12 mouse cellular contexts compared by ENCODE assay signal in the genomic region with DNA sequence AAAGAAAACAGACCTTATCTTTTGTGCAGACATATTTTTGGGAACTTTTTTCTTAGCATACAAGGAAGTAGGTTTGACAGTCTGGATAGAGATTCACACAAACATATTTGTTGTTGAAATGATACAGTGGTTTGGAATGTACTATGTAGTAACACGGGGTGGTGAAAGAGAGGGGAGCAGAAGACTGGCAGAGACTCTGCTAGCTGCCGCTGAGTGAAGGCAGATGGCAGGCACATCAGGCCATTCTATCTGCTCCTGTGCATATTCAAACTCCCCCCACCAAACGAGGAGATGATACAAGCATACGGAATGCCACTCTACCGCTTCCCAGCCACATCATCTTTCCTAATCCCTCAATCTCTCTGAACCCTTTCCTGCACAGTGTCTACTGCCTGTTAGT.
DNase-seq lines count a peak whose midpoint lies in the region; ATAC-seq and TF ChIP-seq lines count a peak whose summit lies in the region.
"Had no signal": no experiment of that assay in that cellular context is flagged by ENCODE, and none has a peak within 500 bp of the region (broad histone marks: within the 10 kb centered on the region; RNA-seq: fewer than 3 reads in every experiment).

No protein-coding gene starts in this region.

- no peak for TF ChIP-seq CTCF in brain, embryonic 14.5 days (IDR thresholded peaks at IDR 0.05; ENCODE audit: borderline replicate concordance, extremely low read depth, insufficient read depth, insufficient read length)

- no peak for TF ChIP-seq POLR2A in brain, embryonic 14.5 days (IDR thresholded peaks at IDR 0.05; ENCODE audit: borderline replicate concordance, extremely low read depth, insufficient read depth, insufficient read length, poor library complexity, severe bottlenecking)

- ATAC-seq in erythroid progenitor cell, adult 5-6 weeks (replicated peaks; ENCODE audit: low FRiP score, poor library complexity, severe bottlenecking), result no peak
- ATAC-seq: hindbrain, embryonic 16.5 days had no signal

- peak; percentile 4 for DNase-seq in layer of hippocampus, adult 11-12 months (ENCODE audit: low spot score)
- no peak for DNase-seq in layer of hippocampus, postnatal 25 days (ENCODE audit: extremely low spot score in 1 of 2, low spot score in 1 of 2)
- peak; percentile 17 for DNase-seq in brain, embryonic 14.5 days (ENCODE audit: low read depth)
- peak; percentile 1 to 11 for DNase-seq in layer of hippocampus, postnatal 36 days
- peak; percentile 19 to 81 for DNase-seq in lung, postnatal 4 days
- DNase-seq in ovary, postnatal 14 days (ENCODE audit: low spot score), result no peak
- DNase-seq: adrenal gland, adult 2 months; cerebellum, adult 2 months; gastrocnemius, postnatal 25 days; right cerebral cortex, postnatal 25 days had no signal

Comparison
In these comparisons a context has a peak if more than half of its experiments do, and no peak if none do; other contexts are left out.
1. DNase-seq: peak in layer of hippocampus, adult 11-12 months (single experiment), brain, embryonic 14.5 days (single experiment), layer of hippocampus, postnatal 36 days (2 of 2) and lung, postnatal 4 days (2 of 2); none in layer of hippocampus, postnatal 25 days (0 of 2) and ovary, postnatal 14 days (single experiment).